Mouse (Mus musculus) forebrain, embryonic 14.5 days (tissue): ENCODE measurements around the gene Tenm3. TPM values are rescaled to one million over a fixed set of nuclear protein-coding genes. Genes with fewer than 3 reads are reported as not detected.

Experiments used
- ATAC-seq: fragments of 200-750 bp; cut with Nextera tagmentation; 2 replicates; pipeline ENCODE4 v1.8.0; 2017; ENCODE audit warnings: mild to moderate bottlenecking, moderate library complexity
- DNase-seq: peaks from one replicate; pipeline ENCODE4 v3.0.0-alpha.2; 2015; ENCODE audit warnings: low spot score
- H3K27ac ChIP-seq: fragments of 300-500 bp; sonication (generic); 2 replicates; pipeline ENCODE4 v1.5.1; 2014; ENCODE audit warnings: low read depth, mild to moderate bottlenecking, control low read depth, low read length, moderate library complexity
- H3K27me3 ChIP-seq: fragments of 300-500 bp; sonication (generic); replicated peaks from 2 replicates; pipeline ENCODE4 v1.6.1; 2014; ENCODE audit warnings: low read length, control low read depth, mixed read lengths; ENCODE audit not compliant: control insufficient read depth, insufficient read depth
- H3K36me3 ChIP-seq: fragments of 300-500 bp; sonication (generic); 2 replicates; pipeline ENCODE4 v1.6.1; 2014; ENCODE audit warnings: low read length, control low read depth; ENCODE audit not compliant: control insufficient read depth, insufficient read depth
- H3K4me1 ChIP-seq: fragments of 300-500 bp; sonication (generic); 2 replicates; pipeline ENCODE4 v1.6.1; 2014; ENCODE audit warnings: antibody characterized with exemption, low read length, control low read depth; ENCODE audit not compliant: control insufficient read depth, insufficient read depth
- H3K4me2 ChIP-seq: fragments of 300-500 bp; sonication (generic); 2 replicates; pipeline ENCODE4 v1.6.1; 2014; ENCODE audit warnings: mild to moderate bottlenecking, control low read depth, low read length
- H3K4me3 ChIP-seq: fragments of 300-500 bp; sonication (generic); 2 replicates; pipeline ENCODE4 v1.5.1; 2014; ENCODE audit warnings: low read depth, low read length, control low read depth
- H3K9ac ChIP-seq: fragments of 300-500 bp; sonication (generic); 2 replicates; pipeline ENCODE4 v1.6.1; 2014; ENCODE audit warnings: mild to moderate bottlenecking, low read length, control low read depth, moderate library complexity
- H3K9me3 ChIP-seq: fragments of 300-500 bp; sonication (generic); replicated peaks from 2 replicates; pipeline ENCODE4 v1.6.1; 2016; ENCODE audit warnings: low read length, control low read depth, mixed read lengths; ENCODE audit not compliant: control insufficient read depth
- WGBS: fragments of 180-500 bp; shearing (Covaris S2); extraction: QIAGEN DNeasy Blood & Tissue Kit; methylation state at CpG from one replicate; pipeline ENCODE4 v1.1.7; 2014; 5-methylcytosine and 5-hydroxymethylcytosine counted together
- polyA plus RNA-seq: library from polyadenylated mRNA; unstranded; fragments of >200 nt; fragmentation: Nextera tagmentation; extraction: Ambion mirVana; gene quantifications from 2 replicates; pipeline ENCODE4 v1.2.1, GENCODE M21; 2014

Tenm3 gene
- polyA plus RNA-seq, 1 experiment from 2014 or later, result 12.5 TPM

DNA sequence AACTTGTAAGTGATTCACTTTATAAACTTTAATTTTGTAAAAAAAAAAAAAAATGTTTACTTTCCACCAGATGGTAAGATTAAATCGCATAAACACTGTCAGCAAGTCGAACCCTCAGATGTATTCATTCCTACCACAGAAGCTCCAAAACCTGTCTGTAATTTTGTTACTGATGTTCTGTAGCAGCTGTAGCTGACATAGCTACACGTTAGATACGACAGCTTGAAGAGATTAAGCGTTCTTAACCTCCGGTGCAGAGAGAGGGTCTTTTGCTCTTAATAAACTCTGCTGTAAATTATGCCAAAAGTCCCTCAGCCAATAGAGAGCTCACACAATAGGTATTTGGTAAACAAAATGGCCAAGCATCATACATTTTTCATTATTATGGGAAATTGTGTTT is 23.8 kb downstream of the Tenm3 start:
- no peaks in the 10 kb centered on the region for H3K9me3 ChIP-seq
- no peaks in the 10 kb centered on the region for H3K36me3 ChIP-seq
- H3K4me1 ChIP-seq, result no peaks in the 10 kb centered on the region
- H3K4me2 ChIP-seq, result no peak overlapping the region
- H3K9ac ChIP-seq, result no peak overlapping the region
- ATAC-seq, result no peak
- H3K4me3 ChIP-seq, result no peak overlapping the region
- H3K27me3 ChIP-seq, result no peaks in the 10 kb centered on the region
- WGBS, result 50% methylated on average over 6 of the region's 6 CpGs
- DNase-seq, result no peak
- no peak overlapping the region for H3K27ac ChIP-seq

DNA sequence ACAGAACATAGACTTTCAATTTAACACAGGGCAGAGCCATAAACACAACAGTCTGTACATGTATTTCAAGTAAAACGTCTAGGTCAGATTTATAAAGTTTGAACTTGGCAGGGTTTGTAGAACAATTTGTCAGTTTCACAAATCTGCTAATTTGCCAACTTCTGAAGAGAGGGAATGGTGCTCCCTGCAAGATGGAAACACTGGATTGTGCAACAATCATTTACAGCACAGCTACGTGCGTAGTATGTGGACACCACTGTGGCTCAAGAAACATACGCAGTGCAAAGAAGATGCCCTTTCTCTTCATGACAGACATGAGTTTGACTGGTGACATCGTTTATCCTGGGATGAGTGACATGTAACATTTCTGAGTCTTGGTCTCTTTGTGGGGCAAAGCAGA is 24.4 kb downstream of the Tenm3 start:
- H3K9ac ChIP-seq, result no peak overlapping the region
- no peak overlapping the region for H3K4me3 ChIP-seq
- no peak for ATAC-seq
- 74% methylated on average over 5 of the region's 5 CpGs for WGBS
- H3K4me1 ChIP-seq, result no peaks in the 10 kb centered on the region
- H3K9me3 ChIP-seq, result no peaks in the 10 kb centered on the region
- H3K4me2 ChIP-seq, result no peak overlapping the region
- no peaks in the 10 kb centered on the region for H3K27me3 ChIP-seq
- no peak overlapping the region for H3K27ac ChIP-seq
- DNase-seq, result no peak
- no peaks in the 10 kb centered on the region for H3K36me3 ChIP-seq

DNA sequence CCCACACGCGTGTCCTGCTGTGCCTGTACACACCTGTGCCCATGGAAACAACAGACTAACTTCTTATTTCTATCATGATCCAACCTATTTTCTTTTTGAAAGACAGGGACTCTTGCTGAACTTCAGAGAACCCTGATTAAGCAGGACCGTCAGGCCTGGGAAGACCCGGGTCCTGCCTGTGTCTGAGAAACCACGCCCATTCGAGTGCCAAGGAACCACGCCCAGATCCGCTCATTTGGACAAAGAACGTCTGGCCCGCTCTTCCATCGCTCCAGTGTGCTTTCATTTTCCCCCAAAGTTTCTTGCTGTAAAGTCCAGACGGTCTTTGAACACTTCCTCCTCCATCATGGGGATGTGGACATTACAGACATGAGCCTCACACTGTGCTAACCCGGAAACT is 26.8 kb downstream of the Tenm3 start:
- 63% methylated on average over 13 of the region's 13 CpGs for WGBS
- H3K9ac ChIP-seq, result no peak overlapping the region
- no peak overlapping the region for H3K27ac ChIP-seq
- ATAC-seq, result no peak
- no peaks in the 10 kb centered on the region for H3K36me3 ChIP-seq
- H3K4me3 ChIP-seq, result no peak overlapping the region
- no peaks in the 10 kb centered on the region for H3K4me1 ChIP-seq
- no peaks in the 10 kb centered on the region for H3K27me3 ChIP-seq
- H3K9me3 ChIP-seq, result no peaks in the 10 kb centered on the region
- DNase-seq, result no peak
- H3K4me2 ChIP-seq, result no peak overlapping the region

DNA sequence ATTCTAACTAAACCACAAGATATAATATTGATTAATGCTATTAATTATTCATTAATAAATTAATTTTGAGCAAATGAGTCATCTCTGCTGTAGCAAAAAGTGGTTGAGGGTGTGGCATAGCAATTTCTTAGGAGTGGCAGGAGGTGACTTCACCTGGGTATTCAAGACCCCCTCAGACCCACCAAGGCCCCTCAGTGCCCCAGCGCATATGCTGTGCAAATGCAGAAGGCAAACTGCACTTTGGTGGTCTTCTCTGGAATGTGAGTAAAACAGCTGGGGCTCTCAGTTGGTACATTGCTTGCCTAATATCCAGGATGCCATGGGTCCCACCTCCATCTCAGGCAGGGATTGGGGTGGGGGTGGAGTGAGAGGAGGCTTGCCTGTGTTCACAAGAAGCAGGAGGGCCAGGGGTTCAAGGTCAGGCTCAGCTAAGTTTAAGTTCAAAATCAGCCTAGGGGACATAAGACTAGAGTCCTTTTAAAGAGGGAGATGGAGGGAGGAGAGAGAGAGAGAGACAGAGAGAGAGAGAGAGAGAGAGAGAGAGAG is 31.5 kb downstream of the Tenm3 start:
- ATAC-seq (no peak), DNase-seq (no peak)
- Histone ChIP-seq H3K27me3 (no peaks in the 10 kb centered on the region), H3K9me3 (no peaks in the 10 kb centered on the region), H3K4me1 (peaks cover 4% of the 10 kb centered on the region), H3K4me3 (no peak overlapping the region), H3K27ac (no peak overlapping the region), H3K4me2 (no peak overlapping the region), H3K36me3 (no peaks in the 10 kb centered on the region), H3K9ac (no peak overlapping the region)
- 100% methylated on average over 1 of the region's 1 CpGs for WGBS

DNA sequence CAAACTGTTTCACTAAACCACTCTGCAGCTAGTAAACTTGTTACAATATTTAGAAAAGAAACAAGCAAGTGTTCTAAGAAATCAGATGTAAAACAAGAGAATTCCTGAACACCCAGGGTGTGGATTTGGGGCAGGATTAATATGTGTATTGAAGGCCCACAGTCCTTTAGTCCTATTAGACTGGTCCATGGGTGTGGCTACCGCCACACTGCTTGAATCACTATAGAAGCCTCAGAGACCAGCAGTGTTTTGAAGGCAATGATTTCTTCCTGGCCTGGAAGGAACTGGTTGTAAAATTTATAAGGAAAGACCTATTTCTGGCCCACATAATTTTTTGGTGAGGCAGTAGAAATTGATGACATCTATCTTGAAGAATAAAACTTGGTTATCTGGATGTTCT is 33.1 kb downstream of the Tenm3 start:
- no peak for ATAC-seq
- Histone ChIP-seq H3K9me3 (no peaks in the 10 kb centered on the region), H3K9ac (no peak overlapping the region), H3K27me3 (no peaks in the 10 kb centered on the region), H3K27ac (no peak overlapping the region), H3K36me3 (no peaks in the 10 kb centered on the region), H3K4me1 (peaks cover 4% of the 10 kb centered on the region), H3K4me2 (no peak overlapping the region), H3K4me3 (no peak overlapping the region)
- WGBS, result 54% methylated on average over 1 of the region's 1 CpGs
- DNase-seq, result no peak

DNA sequence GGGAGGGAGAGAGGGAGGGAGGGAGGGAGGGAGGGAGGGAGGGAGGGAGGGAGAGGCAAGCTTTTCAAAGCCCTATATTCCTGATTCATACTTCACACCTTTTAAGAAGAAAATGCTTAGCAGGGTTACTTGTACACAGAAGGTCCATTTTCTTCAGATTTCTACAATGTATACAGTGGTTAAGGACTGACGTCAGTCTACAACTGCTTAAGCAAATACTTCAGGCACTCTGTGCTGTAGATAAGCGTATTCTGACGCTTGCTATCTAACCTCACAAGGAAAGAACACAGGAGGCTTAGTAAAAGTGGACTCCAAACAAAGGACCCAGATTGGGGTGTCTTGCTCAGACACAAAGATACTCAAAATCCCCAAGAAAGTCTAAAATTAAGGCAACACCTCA is 34.6 kb downstream of the Tenm3 start:
- no peak for DNase-seq
- Histone ChIP-seq H3K27me3 (no peaks in the 10 kb centered on the region), H3K9ac (no peak overlapping the region), H3K4me3 (no peak overlapping the region), H3K4me2 (no peak overlapping the region), H3K9me3 (no peaks in the 10 kb centered on the region), H3K27ac (no peak overlapping the region), H3K36me3 (no peaks in the 10 kb centered on the region), H3K4me1 (peaks cover 4% of the 10 kb centered on the region)
- ATAC-seq, result no peak
- 43% methylated on average over 3 of the region's 3 CpGs for WGBS

DNA sequence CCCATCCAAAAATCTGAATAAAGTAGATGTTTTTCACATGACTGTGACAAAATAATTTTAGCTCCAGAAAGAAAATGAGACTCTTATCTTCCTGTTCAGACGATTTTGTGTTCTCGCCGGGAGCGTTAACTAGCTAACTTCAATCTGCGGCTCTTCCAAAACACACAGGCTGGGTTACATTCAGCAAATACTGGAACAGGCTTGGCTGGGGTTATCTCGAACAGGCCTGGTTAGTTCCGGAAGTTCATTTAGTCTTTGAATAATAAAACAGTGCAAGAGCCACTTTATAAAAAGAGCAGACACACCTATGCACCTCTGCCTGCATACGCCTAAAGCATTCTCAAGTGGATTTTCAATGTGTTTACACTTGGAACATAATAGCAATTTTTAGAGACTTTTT is 40.7 kb downstream of the Tenm3 start:
- no peak overlapping the region for H3K4me3 ChIP-seq
- H3K9me3 ChIP-seq, result no peaks in the 10 kb centered on the region
- H3K4me1 ChIP-seq, result 0 out of 2 replicates have a peak, but pooled peaks cover 1% of the 10 kb centered on the region
- H3K27me3 ChIP-seq, result no peaks in the 10 kb centered on the region
- no peak overlapping the region for H3K4me2 ChIP-seq
- ATAC-seq, result no peak
- H3K9ac ChIP-seq, result no peak overlapping the region
- H3K27ac ChIP-seq, result no peak overlapping the region
- H3K36me3 ChIP-seq, result no peaks in the 10 kb centered on the region
- WGBS, result 91% methylated on average over 8 of the region's 8 CpGs
- no peak for DNase-seq

DNA sequence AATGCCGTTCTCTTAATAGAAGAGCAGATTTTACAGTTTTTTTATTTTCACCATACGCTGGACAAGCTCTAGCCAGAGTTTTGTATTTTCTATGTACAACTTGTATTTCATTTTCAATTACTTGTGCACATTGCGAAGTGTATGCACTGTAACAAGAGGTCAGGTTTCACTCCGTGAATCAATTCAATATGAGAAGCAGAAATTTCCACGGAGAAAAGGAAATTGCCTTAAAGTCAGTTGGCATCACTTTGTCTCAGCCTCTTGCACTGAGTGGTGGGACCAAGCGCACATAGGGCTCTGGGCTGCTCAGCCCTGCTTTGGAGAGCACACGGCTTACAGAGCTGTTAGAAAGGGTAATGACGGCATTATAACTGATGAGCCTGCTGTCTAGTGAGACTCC is 41.5 kb downstream of the Tenm3 start:
- Histone ChIP-seq H3K27me3 (no peaks in the 10 kb centered on the region), H3K4me1 (0 out of 2 replicates have a peak, but pooled peaks cover 7% of the 10 kb centered on the region), H3K27ac (no peak overlapping the region), H3K9me3 (no peaks in the 10 kb centered on the region), H3K9ac (no peak overlapping the region), H3K36me3 (no peaks in the 10 kb centered on the region), H3K4me3 (no peak overlapping the region), H3K4me2 (no peak overlapping the region)
- WGBS, result 80% methylated on average over 8 of the region's 8 CpGs
- no peak for ATAC-seq
- DNase-seq, result no peak

DNA sequence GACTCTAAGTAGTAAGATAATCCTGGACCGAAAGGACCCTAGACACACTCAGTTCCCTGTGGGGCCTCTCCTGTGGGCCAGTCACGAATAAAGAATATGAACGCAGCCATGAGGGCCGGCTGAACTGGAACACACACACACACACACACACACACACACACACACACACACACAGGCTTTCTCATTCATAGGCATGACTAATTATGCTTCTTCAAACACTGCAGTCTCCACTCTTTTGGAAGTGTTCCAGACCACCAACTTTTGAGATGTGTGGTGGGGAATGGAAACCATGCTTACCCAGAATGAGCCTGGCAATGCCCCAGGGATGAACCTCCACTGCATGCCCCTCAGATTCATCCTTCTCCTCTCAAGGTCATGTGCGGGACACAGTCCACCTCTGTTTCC is 45.8 kb downstream of the Tenm3 start:
- peak; percentile 69 for DNase-seq
- H3K4me1 ChIP-seq, result 0 out of 2 replicates have a peak, but pooled peaks cover 7% of the 10 kb centered on the region
- no peak overlapping the region for H3K27ac ChIP-seq
- WGBS, result 24% methylated on average over 5 of the region's 5 CpGs
- no peak overlapping the region for H3K4me2 ChIP-seq
- peak; percentile 59 for ATAC-seq
- no peaks in the 10 kb centered on the region for H3K9me3 ChIP-seq
- no peak overlapping the region for H3K9ac ChIP-seq
- H3K27me3 ChIP-seq, result no peaks in the 10 kb centered on the region
- no peaks in the 10 kb centered on the region for H3K36me3 ChIP-seq
- no peak overlapping the region for H3K4me3 ChIP-seq
